Mouse (Mus musculus) ES-Bruce4 (cell line): Measurements from ENCODE around the gene Pard3.

Source experiments
- CTCF ChIP-seq: IDR thresholded peaks from one replicate; pipeline ENCODE4 v1.8.1; 2011; ENCODE audit warnings: low read depth, low read length
- EP300 ChIP-seq: IDR thresholded peaks from 2 replicates; pipeline ENCODE4 v1.6.1; 2011; ENCODE audit warnings: low read depth, low read length; ENCODE audit not compliant: insufficient read depth
- POLR2A ChIP-seq: IDR thresholded peaks from one replicate; pipeline ENCODE4 v1.8.1; 2011; ENCODE audit warnings: low read length; ENCODE audit not compliant: insufficient read depth

DNA sequence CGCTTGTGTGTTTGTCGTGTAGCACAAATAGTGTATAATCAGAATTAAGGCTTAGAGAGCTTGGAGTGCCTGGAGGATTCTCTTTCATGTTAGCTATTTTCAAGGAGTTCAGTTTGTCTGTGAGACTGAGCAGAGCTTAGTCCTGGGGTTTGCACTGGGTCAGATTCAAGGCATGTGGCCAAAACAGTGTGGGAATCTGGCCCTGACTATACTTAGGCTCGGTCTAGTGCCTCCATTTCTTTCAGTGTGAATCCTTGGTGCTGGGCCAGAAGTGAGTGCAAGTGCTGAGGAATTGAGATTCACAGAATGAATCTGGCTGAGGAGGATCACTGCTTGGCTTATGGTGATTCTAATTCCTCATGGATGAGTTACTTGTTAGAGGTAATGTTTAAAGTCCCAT is 6.5 kb downstream of the Pard3 start:
- no peak for TF ChIP-seq EP300
- no peak for TF ChIP-seq POLR2A
- no peak for TF ChIP-seq CTCF
